Mouse (Mus musculus) G1E (cell line): ENCODE results near the gene Actn2. TPM values are rescaled to one million over a fixed set of nuclear protein-coding genes. Genes with fewer than 3 reads are reported as not detected.

Source experiments
- ATAC-seq: 2 replicates; pipeline ENCODE4 v1.8.0; 2016; ENCODE audit warnings: mild to moderate bottlenecking; ENCODE audit not compliant: insufficient number of reproducible peaks, poor library complexity, low FRiP score, severe bottlenecking; ENCODE audit errors: extremely low read depth
- DNase-seq: peaks from one replicate; pipeline ENCODE4 v3.0.0; 2012; ENCODE audit warnings: low spot score
- H3K27me3 ChIP-seq: 2 replicates; pipeline ENCODE4 v1.6.1; 2012; ENCODE audit warnings: mild to moderate bottlenecking, low read length, inconsistent platforms; ENCODE audit not compliant: insufficient read depth
- H3K36me3 ChIP-seq: replicated peaks from 2 replicates; pipeline ENCODE3; 2012; ENCODE audit warnings: mild to moderate bottlenecking, inconsistent platforms
- H3K4me1 ChIP-seq: 2 replicates; pipeline ENCODE4 v1.6.1; 2012; ENCODE audit warnings: low read depth, low read length, inconsistent platforms, mixed read lengths; ENCODE audit not compliant: insufficient read depth
- H3K4me3 ChIP-seq: 2 replicates; pipeline ENCODE4 v1.5.1; 2012; ENCODE audit warnings: low read depth, mild to moderate bottlenecking, inconsistent platforms, low read length, moderate library complexity, mixed read lengths
- H3K9me3 ChIP-seq: replicated peaks from 2 replicates; pipeline ENCODE4 v1.6.1; 2012; ENCODE audit warnings: inconsistent platforms
- CTCF ChIP-seq: IDR thresholded peaks from 2 replicates; pipeline ENCODE4 v1.5.1; 2012; ENCODE audit warnings: low read depth, low read length, inconsistent platforms, mixed read lengths
- GATA1 ChIP-seq: IDR thresholded peaks from 2 replicates; pipeline ENCODE4 v1.6.1; 2012; ENCODE audit warnings: borderline replicate concordance, low read length, inconsistent platforms, mixed read lengths
- GATA2 ChIP-seq: IDR thresholded peaks from 2 replicates; pipeline ENCODE4 v1.6.1; 2012; ENCODE audit warnings: low read depth, low read length, inconsistent platforms, borderline replicate concordance
- POLR2AphosphoS5 ChIP-seq: IDR thresholded peaks from 2 replicates; pipeline ENCODE4 v1.6.1; 2012; ENCODE audit warnings: low read depth, low read length, inconsistent platforms; ENCODE audit not compliant: insufficient replicate concordance
- TAL1 ChIP-seq: conservative IDR thresholded peaks from 2 replicates; pipeline ENCODE4 v1.6.1; 2012; ENCODE audit warnings: low read depth, low read length, inconsistent platforms, mixed read lengths
- polyA plus RNA-seq: library from polyadenylated mRNA; stranded (reverse); fragments of >175 nt; gene quantifications from 2 replicates; pipeline ENCODE4 v1.2.3, GENCODE M21; 2012
- total RNA-seq, 2 experiments: library from RNA; stranded (forward) in 1 of 2; stranded (reverse) in 1 of 2; fragments of 200-1000 nt in 1 of 2; fragments of >200 nt in 1 of 2; fragmentation: Nextera tagmentation in 1 of 2; gene quantifications; 2 replicates each; pipeline ENCODE4 v1.2.3; 2014 to 2017

Gene Actn2
- total and polyA plus RNA-seq, 3 experiments: 0.30 to 0.55 TPM; not detected in 1

DNA sequence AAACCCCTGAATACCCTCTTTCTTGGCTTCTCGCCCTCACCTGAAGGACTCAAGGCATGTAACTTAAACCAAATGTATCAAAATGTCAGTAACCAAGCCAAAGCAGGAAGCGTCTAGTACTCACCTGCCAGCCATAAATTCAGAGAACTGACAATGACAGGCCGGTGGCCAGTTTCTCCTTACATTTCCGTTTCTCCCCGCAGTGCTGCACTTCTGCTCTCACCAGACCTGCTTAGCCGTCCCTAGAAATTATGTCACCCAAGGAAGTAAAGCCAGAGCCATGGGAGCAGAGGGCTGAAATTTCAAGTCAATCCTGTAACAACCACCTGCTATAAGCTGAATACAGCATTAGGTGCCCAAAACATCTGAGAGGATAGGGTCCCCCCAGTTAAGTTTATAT, 887 bp upstream of the Actn2 start:
- ATAC-seq: no peak

DNA sequence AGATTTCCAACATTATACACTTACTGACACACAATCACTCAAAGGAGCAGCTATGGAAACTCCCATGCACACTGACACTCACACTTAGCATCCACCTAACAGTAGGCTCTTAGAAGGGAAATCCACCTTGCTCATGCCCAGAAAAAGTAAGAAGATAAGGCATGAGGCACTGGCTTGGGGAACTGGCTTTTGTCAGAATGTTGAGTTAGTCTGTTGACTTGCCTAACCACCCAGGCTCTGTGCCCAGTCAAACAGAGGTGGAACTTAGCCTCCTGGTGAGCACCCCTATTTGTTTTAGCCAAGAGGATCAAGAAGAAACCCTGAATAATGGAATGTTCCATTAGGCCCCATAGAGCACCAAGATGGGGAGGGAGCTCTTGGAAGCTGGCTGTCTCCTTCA, 1.1 kb downstream of the Actn2 start:
- DNase-seq: no peak
- no peak for TF ChIP-seq POLR2AphosphoS5
- no peak for TF ChIP-seq GATA2
- TF ChIP-seq TAL1: no peak
- TF ChIP-seq GATA1: no peak
- no peak for TF ChIP-seq CTCF
- Histone ChIP-seq H3K4me1 (no peaks in the 10 kb centered on the region), H3K27me3 (peaks cover 5% of the 10 kb centered on the region; the same call in 1 of the 2 replicates), H3K36me3 (no peaks in the 10 kb centered on the region), H3K9me3 (no peaks in the 10 kb centered on the region), H3K4me3 (no peak overlapping the region)
- ATAC-seq: no peak

More for the DNA sequence above, 887 bp upstream of the Actn2 start:
- Histone ChIP-seq H3K27me3 (peaks cover 5% of the 10 kb centered on the region; the same call in 1 of the 2 replicates), H3K4me3 (no peak overlapping the region), H3K36me3 (no peaks in the 10 kb centered on the region), H3K9me3 (no peaks in the 10 kb centered on the region), H3K4me1 (no peaks in the 10 kb centered on the region)
- no peak for DNase-seq
- no peak for TF ChIP-seq POLR2AphosphoS5
- TF ChIP-seq GATA2: no peak
- no peak for TF ChIP-seq TAL1
- TF ChIP-seq CTCF: no peak
- no peak for TF ChIP-seq GATA1

DNA sequence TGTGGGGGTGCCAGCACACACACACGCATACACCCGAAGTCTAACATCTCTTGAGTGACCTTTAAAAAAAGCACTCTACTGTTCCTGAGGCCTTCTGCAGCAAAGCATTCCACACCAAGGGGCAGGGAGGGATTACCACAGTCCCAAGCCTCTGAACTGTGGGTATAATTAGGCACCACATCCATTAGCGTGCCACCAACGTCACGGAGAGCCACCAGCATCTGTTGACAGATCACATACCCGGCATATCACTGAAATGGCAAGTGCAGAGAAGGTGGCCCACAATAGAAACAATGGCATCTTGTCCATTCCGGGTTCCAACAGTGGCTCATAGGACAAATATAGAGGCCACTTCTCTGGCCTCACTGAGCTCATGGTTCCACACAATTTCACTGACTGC, 2.8 kb downstream of the Actn2 start:
- no peak overlapping the region for H3K4me3 ChIP-seq

DNA sequence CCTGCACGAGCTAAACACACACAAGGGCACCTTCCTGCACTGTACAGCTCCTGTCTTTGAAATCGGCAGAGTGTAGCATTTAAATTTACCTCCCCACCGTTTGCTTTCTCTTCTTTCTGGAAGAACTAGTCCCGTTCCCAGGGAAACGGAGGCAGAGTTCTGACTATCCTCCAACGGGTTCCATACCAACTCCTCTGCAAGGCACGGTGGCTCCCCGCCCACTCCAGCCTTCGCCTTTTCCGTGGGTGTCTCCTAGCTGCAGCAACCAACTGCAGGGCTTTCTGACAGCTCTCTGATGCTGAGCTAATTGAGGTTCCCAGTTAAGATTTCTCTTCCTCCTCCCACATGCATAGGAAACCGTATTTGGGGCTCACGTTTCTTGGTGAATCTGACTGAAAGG, 6.5 kb downstream of the Actn2 start:
- ATAC-seq (no peak), DNase-seq (no peak)
- Histone ChIP-seq H3K9me3 (no peaks in the 10 kb centered on the region), H3K36me3 (no peaks in the 10 kb centered on the region), H3K4me3 (no peak overlapping the region), H3K4me1 (no peaks in the 10 kb centered on the region), H3K27me3 (peaks cover 5% of the 10 kb centered on the region; the same call in 1 of the 2 replicates)
- no peak for TF ChIP-seq GATA1
- TF ChIP-seq CTCF: no peak
- no peak for TF ChIP-seq POLR2AphosphoS5
- no peak for TF ChIP-seq TAL1
- no peak for TF ChIP-seq GATA2

More for the DNA sequence above, 2.8 kb downstream of the Actn2 start:
- no peak for DNase-seq
- Histone ChIP-seq H3K9me3 (no peaks in the 10 kb centered on the region), H3K4me1 (no peaks in the 10 kb centered on the region), H3K36me3 (no peaks in the 10 kb centered on the region), H3K27me3 (peaks cover 5% of the 10 kb centered on the region; the same call in 1 of the 2 replicates)
- no peak for TF ChIP-seq TAL1
- ATAC-seq: no peak

DNA sequence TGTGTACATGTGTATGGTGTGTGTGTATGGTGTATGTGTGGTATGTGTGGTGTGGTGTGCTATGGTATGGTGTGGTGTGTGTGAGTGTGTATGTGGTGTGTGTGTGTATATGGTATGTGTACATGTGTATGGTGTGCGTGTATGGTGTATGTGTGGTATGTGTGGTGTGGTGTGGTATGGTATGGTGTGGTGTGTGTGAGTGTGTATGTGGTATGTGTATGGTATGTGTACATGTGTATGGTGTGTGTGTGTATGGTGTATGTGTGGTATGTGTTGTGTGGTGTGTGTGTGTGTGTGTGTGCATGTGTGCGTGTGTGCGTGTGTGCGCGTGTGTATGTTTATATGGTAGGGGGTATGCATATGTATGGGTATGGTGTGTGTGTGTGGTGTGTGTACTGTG, 9.0 kb downstream of the Actn2 start:
- Histone ChIP-seq H3K36me3 (no peaks in the 10 kb centered on the region), H3K4me3 (no peak overlapping the region), H3K9me3 (no peaks in the 10 kb centered on the region), H3K27me3 (peaks cover 3% of the 10 kb centered on the region; the same call in 1 of the 2 replicates), H3K4me1 (no peaks in the 10 kb centered on the region)
- ATAC-seq (no peak), DNase-seq (no peak)
- TF ChIP-seq TAL1 (no peak), POLR2AphosphoS5 (no peak), GATA1 (no peak), CTCF (no peak)

DNA sequence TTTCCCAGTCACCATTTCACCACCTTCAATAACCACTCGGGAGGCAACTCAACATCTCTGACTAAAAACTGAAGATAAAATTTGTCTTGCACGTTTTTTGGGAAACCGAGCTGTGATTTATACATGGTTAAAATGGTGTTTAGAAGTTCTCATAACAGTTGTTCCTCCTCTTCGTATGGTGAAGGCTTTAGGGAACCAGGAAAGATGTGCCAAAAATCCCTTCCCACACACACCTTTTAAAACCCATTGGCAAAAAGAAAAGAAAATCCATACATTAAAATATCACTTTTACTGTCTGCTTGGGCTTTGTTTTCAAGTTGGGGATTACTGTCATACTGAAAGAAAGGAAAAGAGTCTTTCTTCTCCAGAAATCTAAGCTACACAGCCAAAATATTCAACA, 12.2 kb downstream of the Actn2 start:
- Histone ChIP-seq H3K9me3 (no peaks in the 10 kb centered on the region), H3K27me3 (peaks cover 3% of the 10 kb centered on the region; the same call in 1 of the 2 replicates), H3K36me3 (no peaks in the 10 kb centered on the region), H3K4me3 (no peak overlapping the region), H3K4me1 (no peaks in the 10 kb centered on the region)
- TF ChIP-seq CTCF (no peak), GATA2 (no peak), TAL1 (no peak), POLR2AphosphoS5 (no peak), GATA1 (no peak)
- no peak for ATAC-seq
- no peak for DNase-seq

DNA sequence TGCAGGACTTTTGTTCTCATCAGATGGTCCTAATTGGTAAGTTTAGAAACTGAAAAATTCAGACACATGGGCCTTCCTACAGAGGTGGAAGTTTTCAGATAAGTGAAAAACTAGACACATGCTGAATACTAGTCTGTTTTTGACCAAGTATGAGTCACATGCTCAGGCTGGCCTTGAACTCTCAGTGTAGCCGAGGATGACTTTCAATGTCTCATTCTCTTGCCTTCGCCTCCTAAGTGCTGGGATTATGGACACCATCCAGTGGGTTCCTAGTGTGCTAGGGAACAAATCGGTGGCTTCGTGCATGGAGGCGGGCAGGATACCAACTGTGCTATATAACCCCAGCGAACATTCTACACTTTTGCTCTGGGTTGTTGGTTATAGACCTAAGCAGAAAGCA, 13.0 kb downstream of the Actn2 start:
- H3K9me3 ChIP-seq: no peaks in the 10 kb centered on the region
- TF ChIP-seq GATA2 (no peak), GATA1 (no peak), TAL1 (no peak), CTCF (no peak), POLR2AphosphoS5 (no peak)
- H3K4me1 ChIP-seq: no peaks in the 10 kb centered on the region
- H3K36me3 ChIP-seq: no peaks in the 10 kb centered on the region
- H3K4me3 ChIP-seq: no peak overlapping the region
- ATAC-seq (no peak), DNase-seq (no peak)
- H3K27me3 ChIP-seq: peaks cover 3% of the 10 kb centered on the region; the same call in 1 of the 2 replicates
